Mouse (Mus musculus): ENCODE results near the gene Igf2bp3. TPM values are rescaled to one million over a fixed set of nuclear protein-coding genes. Genes with fewer than 3 reads are reported as not detected.

Igf2bp3 gene
- total RNA-seq, 2 experiments from 2014 or later: 18.6 to 20.8 TPM

DNA sequence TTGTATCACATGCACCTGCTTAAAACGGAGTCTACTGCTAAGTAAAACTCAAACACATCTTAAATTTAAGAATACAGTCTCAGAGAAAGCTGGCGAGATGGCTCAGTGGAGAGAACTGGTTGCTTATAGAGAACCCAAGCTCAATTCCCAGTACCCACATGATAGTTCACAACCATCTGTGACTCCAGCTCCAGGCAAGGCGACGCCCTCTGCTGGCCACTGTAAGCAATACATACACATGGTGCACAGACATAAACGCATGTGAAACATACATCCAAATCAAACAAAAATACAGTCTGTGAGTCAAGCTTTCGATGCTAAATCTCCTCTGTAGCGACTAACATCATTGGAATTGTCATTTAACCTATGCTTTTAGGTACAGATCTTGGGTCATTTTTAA, 27.5 kb downstream of the Igf2bp3 start:
- no peak for DNase-seq (ENCODE audit: low spot score in 2 of 2)

DNA sequence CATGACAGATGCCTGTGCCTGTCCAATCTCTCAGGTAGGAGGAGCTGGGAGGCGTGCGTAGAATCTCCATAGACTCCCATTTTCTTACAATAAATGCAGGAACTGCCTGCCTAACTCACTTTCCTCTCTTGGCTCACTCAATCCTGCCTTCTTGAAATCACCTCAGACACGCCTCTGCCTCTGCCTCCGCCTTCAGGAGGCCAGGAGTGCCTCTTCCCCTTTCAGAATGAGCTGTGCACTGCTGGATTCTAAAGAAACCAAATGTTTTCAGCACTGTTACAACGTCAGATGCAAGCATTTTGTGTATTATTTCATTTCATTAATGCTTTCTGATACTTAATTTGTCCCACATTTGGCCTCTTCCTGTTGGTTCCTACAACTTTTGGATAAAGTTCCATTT, 38.7 kb downstream of the Igf2bp3 start:
- no peak for DNase-seq (ENCODE audit: low spot score in 2 of 2)

DNA sequence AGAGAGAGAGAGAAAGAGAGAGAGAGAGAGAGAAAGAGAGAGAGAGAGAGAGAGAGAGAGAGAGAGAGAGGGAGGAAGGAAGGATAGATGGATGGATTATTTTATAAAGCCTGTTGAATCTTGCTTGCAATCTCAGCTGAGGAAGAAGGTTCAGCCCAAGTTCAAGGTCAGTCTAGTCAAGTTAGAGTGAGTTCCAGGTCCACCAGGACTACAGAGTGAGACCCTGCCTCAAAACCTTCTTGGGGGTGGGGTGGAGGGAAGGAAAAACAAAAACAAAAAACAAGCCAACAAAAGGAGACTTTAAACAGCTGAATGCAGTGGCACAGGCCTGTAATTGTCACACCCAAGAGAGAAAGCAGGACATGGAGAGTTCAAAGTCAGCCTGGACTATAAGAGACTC, 40.1 kb downstream of the Igf2bp3 start:
- no peak for DNase-seq (ENCODE audit: low spot score in 2 of 2)

DNA sequence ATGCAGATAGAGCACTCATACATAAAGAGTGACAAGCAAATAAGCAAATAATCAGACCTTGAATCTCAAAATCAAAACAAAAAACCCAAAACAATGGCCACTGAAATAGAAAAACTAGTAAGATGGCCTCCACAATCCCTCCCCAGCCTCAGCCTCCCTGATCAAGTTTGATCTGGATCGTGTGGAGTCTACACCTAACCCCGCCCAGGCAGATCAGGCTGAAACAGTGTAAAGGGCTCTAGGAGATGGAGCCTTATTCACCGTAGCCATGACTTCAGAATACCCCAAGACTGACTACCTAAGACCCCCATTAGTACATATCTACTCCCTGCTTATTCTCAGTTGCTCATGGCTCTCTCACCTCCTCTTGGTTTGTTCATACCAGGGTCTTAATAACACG, 41.1 kb downstream of the Igf2bp3 start:
- no peak for DNase-seq (ENCODE audit: low spot score in 2 of 2)

DNA sequence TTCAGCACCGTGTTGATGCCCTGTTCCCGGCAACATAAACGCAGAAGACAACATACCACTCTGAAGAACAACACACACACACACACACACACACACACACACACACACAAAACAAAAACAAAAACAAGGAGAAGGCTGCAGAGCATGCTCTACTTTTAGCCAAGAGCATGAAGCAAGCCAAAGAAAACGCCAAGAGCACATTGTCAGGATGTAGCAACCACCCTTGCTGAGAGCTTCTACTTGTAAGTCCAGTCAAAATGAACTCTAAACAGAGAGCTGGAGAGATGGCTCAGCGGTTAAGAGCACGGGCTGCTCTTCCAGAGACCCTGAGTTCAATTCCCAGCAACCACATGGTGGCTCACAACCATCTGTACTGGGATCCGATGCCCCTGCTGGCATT, 41.5 kb downstream of the Igf2bp3 start:
- no peak for DNase-seq (ENCODE audit: low spot score in 2 of 2)

DNA sequence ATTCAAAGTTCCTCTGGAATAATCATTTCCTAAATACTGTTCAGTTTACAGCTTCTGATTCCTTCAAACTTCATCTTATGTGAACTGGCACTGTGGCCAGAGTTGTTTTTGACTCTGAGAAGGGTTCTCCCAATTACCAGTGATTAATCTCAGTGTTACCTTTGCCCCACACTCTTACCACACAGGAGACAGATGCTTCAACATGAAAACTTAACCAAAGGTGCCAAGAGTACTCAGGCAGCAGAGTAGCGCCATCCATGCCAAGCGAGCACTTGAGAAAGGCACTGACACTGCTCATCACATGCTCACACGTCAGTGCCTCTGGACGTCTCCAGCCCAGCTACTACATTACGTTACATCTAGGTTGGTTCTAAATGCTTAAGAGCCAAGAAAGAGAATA, 43.5 kb downstream of the Igf2bp3 start:
- no peak for DNase-seq (ENCODE audit: low spot score in 2 of 2)

DNA sequence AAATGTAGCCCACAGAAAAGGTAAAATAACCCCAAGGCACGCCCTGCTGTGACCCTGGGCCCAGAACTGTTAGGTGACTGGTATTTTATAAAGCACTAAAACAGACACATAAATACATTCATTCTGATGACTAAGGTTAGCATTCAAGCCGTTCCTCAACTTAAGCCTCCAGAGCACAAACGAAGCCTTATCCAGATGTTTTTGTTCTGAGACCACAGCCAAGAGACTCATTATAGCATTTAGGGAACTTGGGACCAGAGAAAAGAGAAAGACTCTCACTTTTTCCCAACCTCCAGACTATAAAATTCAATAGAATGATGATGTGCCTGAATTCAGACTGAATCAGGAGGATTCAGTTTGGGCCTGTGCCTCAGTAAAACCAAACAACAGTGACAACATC, 46.1 kb downstream of the Igf2bp3 start:
- DNase-seq (ENCODE audit: low spot score in 2 of 2): no peak

DNA sequence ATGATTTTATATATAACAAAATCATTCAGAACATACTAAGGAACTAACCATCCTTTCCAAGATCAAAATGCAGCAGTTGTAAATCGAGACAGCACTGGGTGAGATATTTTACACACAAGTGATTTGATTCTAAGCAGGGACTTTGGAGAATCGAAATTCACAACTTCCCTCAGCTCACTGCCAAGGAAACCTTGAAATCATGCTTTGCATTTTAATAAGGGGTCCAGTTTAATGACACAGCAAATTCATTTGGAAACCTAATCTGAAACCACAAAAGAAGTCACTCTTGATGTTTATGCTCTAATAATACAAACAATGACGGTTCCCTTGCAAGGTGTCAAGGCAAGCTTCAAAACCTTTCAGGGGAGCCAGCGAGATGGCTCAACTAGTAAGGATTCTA, 47.4 kb downstream of the Igf2bp3 start:
- no peak for DNase-seq (ENCODE audit: low spot score in 2 of 2)

DNA sequence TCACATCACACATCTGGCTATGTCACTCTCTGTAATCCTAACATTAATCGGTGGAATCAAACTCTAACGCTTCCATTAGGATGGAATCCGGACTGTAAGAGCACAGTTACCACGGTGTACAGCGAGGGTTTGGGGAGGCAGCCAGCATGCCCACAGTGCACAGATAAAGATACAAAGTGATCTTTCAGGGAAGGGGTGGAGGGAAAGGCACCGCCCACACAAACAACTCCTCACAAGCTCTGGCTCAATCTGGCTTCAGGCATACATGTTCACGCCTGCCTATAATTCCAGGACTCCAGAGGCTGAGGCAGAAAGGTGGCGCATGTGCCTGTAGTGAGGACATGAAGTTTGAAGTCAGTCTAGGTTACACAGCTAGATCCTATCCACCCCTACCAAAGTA, 48.4 kb downstream of the Igf2bp3 start:
- no peak for DNase-seq (ENCODE audit: low spot score in 2 of 2)

DNA sequence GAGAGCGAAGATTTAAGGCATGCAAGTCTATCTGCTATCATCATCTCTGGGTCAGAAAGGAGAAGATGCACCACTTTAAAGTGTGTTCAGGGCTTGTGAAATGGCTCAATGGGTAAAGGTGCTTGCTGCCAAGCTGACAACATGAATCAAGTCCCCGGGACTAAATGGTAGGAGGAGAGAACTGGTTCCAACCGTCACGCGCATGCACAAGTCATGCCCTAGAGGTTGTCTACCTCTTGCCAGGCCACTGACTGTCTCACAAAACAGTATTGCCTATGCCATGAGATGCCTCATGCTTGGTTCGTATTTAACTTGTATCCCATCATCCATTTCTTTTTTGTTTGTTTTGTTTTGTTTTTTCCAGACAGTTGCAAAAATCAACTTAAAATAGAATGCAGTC, 48.9 kb downstream of the Igf2bp3 start:
- no peak for DNase-seq (ENCODE audit: low spot score in 2 of 2)

DNA sequence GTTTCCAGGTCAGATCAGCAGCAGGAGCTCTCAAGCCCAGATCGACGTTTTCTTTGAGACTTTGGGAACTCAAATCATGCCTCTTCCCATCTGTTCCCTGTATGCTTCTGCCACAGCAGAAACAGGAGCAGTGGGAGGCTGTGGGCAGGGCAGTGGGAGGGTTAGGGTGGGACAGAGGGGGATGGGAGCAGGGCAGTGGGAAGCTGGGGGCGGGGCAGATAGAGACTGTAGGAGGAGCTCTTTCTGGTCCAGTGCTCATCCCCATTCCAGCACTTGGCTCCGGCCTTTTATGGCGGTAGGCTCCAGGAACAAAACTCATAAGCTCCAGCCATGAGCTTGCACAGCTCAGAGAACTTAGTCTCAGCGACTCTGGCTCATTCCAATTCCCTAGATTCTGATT, 49.7 kb downstream of the Igf2bp3 start:
- DNase-seq (ENCODE audit: low spot score in 2 of 2): peak in 1 of 2 experiments; percentile 16

DNA sequence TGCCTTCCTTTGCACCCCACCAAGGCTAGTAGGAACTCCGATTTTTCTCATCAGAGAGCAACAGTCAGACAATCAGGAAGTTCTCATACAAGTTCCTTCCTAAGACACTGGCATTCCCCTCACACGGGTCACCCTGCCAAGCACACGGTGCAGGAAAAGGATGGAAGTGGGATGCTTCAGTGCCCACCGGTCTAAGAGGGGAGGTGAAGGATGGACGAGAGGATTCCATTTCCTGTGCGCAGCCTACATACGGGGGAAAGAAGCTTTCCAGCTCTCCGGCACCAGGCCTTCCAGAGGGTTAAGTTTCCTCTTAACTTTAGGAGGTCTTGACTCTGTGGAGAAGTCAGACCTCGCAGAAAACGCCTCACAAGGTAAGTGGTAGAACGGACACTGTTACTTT, 50.1 kb downstream of the Igf2bp3 start:
- DNase-seq (ENCODE audit: low spot score in 2 of 2): no peak

DNA sequence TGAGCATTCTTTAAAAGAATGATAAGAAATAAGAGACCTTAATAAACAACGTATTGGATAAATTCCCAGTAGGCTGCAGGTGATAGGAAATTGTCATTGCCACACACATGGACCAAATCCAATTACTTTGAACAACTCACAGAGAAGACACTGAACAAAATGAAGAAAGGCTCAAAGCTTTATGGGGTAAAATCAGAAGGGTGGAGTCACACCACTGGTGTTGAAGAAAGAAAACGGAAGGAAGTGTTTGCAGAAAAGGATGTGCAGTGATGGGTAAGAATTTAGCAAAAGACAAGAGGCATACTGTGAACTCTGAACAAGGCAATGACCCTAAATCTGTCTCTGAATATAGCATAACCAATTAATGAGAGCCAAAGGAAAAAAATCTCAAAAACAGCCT, 54.8 kb downstream of the Igf2bp3 start:
- DNase-seq (ENCODE audit: low spot score in 2 of 2): no peak

DNA sequence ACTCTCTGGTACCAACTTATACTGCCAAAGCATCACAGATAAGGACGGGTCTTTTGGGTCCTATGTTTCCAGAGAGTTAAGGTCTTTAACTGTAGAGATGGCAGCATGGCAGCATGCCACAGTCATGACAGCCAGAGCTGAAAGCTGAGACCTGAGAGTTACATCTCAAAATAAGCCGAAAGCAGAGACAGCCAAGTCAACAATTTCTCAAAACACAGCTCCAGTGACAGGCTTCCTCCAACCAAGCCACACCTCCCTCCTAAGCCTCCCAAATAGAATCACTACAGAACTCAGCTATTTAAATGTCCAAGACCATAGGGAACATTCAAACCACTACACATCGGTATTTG, 58.0 kb downstream of the Igf2bp3 start:
- no peak for DNase-seq (ENCODE audit: low spot score in 2 of 2)

DNA sequence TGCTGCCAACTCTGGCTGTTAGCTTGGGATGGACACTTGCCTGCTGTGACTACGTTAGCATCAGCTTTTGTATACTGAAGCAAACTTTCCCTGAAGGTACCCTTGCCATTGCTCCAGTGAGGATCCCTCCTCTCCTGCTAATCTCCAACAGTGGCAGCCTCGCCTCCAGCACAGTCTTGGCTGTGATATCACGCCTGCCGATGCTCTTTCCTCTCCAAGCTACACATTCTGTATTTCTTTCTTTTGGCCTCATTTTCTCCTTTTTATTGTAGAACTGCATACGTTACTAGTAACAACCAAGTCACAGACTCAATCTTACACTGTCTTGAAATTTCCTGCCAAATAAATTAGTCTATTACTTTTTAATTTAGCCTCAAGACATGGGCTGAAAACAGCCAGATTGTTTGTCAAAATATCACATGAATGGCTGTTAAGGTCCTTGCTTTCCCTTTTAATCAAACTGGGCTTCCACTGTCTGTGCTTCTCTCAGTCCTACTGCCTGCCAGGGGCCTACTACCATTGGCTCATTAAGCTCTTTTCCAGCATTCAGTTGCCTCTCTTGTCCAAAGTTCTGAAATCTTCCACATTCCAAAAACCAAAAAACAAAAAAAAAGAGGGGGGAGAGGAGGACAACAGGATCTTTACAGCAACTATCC, 58.5 kb downstream of the Igf2bp3 start:
- DNase-seq (ENCODE audit: low spot score in 2 of 2): no peak

DNA sequence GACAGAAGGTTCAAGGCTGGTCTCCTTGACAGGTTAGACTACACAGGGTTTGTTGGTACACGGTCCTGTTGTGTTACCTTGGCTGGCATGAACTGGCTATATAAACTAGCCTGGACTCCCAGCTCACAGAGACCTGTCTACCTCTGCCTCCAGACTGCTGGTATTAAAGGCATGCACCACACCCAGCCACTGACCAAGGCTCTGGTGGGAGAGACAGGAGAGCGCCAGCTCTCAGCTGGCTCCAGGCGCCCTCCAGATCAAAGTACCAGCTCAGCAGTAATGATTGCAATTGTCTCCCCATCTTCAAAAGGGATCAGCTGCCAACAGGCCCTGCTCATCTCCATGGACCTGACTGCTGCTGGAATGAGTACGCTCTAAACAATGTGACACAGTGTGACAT, 63.3 kb downstream of the Igf2bp3 start:
- no peak for DNase-seq (ENCODE audit: low spot score in 2 of 2)

DNA sequence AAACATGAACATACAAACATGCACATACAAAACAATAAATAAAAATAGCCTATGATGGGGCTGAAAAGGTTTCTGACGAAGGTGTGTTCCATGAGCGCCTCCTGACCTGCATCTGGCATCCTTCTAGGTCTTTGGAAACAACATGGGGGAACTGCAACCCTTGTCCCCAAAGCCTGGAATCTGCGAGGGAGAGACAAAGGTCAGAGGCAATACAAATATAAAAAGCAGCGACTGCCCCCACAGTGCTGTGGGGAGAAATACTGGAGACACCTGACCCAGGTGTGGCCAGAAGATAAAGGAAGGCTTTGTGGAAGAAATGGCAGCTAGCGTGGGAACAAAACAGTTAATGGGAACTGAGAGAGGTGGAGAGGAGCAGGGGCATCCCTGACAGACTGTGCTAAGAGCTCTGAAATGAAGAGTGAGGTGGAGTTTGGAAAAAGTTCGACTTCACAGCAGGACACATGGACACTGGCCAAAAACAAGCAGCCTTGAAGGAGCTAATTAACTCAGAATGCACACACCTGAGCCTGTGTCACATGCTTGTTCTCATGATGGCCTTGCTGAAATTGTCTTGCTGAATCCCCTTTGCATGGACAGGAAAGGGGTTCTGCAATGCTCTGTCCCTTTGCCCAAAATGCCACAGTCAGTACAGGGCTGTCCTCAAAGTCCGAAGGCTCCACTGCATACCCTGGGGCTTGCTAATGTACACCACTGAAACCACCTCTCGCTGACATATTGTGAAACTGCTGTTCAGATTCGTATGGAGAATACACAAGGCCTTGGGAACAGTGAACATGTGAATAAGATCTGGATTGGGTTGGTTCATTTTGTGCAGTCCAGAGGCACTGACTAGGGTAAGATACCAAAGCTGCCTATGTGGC, 64.2 kb downstream of the Igf2bp3 start:
- DNase-seq (ENCODE audit: low spot score in 2 of 2): no peak

DNA sequence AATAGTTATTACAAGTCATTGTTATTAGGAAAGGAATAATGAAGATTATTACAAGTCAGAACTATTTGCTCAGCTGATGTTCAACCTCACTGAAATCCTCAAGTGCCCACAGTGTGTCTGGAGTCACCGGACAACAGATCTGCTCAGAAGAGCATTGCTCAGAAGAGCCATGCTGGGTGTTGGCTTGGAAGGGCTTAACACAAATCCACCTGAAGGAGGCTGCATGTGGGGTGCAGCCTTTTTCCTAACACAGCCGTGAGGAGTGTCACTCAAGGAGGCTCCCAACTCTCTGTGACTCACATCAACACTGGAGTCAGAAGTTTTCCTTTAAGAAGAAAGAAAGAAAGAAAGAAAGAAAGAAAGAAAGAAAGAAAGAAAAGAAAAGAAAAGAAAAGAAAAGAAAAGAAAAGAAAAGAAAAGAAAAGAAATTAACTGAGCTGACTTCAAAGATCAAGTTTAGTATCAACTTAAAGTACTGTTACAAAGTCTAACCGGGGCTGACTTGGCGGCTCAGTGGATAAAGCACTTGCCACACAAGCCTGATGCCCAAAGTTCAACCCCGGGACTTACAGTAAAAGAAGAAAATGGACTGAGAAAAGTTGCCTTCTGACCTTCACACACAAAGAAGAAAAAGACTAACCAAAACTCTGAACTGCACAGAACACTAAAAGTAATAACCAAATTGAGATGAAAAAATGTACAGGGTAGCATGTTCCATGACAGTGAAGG, 65.4 kb downstream of the Igf2bp3 start:
- no peak for DNase-seq (ENCODE audit: low spot score in 2 of 2)

DNA sequence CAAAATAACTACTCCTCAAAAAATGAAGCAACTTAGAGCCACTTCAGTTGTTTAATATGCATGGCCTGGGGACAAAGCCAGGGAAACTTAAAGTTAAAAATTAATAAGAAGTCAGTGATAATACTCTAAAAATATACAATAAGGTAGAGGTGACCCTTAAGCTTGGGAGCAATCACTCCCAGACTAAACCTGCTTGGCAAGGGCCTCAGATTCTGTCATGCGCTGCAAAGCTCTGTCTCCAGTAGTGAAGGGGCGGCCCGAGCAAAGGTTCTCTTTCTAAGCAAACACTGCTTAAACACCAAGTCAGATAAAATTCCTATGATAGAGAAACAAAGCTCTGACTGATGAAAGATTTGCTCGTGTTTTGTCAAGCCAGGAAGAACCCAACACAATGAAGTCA, 66.0 kb downstream of the Igf2bp3 start:
- no peak for DNase-seq (ENCODE audit: low spot score in 2 of 2)

DNA sequence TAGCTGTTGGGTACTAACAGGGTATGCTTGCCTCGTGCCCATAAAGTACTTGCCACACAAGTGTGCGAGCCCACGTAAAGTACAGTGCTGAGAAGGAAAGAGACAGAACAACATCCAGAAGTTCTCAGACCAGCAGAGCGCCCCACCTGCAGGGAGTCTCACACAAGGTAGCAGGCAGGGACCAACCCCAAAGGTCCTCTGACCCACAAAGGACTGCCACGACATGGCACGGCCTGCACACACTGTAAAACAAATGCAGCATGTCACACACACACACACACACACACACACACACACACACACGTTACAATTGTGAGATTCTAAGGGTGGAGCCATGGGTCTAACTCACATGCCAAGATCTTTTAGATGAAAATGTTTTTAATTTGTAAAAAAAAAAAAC, 66.4 kb downstream of the Igf2bp3 start:
- no peak for DNase-seq (ENCODE audit: low spot score in 2 of 2)

DNA sequence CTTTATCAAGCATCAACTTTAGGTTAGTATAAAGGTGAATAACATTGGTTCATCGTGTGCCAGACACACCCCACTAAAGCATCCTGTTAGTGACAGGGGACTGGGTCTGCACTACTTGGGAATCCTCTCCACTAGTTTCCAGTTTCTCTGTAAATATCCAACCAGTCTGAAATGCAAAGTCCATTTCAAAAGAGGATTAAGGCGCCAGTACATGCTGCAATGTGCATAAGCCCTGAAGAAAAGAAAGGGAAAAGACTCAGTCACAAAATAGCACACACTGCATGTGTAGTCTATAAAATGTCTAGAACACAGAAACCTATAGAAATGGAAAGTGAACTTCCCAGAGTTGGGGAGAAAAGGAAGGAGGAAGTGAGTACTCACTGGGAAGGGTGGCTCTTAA, 68.3 kb downstream of the Igf2bp3 start:
- DNase-seq (ENCODE audit: low spot score in 2 of 2): no peak

DNA sequence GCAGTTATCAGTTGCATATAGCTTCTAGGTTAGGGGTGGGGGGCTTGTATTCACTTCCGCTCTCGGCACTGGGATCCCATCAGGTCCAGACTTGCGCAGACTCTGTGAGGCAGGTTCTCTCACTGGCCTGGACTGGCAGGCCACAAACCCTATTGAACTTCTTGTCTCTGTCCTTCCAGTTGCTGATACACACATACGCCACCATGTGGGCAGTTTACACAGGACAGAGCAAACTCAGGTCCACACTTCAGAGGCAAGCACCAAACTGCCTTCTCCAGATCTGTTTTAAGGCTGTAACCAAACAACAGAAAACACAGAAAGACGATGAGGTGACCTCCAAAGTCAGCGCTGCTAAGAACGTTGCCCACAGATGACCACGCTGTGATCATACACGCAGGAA, 72.3 kb downstream of the Igf2bp3 start:
- peak in 1 of 2 experiments; percentile 15 for DNase-seq (ENCODE audit: low spot score in 2 of 2)
